ENCODE assay signal across 8 mouse cellular contexts in the genomic region with DNA sequence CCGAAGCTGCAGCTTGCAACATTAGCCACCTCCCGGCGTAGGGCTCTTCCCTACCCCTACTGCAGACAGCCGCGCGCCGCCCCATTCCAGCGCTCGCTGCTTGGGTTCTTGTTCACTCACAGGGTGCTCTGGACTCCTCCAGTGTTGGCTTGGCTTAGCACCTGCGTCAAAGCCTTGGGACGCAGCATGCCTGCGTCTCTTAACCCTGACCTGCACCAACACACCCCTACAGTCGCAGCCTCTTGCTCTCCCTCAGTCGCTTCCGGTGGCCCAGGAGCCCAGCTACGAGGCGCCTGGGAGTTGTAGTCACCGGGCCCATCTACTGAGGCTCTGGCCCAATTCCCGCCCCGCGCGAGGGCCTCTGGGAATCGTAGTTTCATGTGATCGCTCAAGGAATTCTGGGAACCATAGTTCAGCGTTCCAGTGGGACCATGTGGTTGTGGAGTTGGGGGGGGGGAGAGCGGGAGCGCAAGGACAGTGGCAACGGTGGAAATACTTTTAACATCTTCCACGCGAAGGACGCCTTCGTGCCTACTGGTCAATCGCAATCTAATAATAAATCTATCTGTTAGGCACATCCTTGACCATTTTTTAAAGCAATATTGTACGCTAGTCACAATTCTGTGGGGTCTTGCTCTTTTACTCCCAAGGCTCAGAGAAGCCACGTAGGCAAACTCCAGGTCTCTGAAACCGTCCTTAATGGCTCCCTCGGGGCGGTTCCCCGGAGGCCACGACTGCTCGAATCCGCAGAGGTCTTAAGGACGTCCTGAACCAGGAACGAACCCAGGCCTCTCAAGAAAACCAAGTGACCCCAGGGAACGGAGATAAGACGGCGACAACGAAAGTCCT. TPM values are rescaled to one million over a fixed set of nuclear protein-coding genes. Genes with fewer than 3 reads are reported as not detected.
DNase-seq lines count a peak whose midpoint lies in the region; ATAC-seq lines count a peak whose summit lies in the region.

A gene (minus strand): TSS at position 399 of the 849 bp plus-strand sequence.

- DNase-seq in R1 (ENCODE audit: low read depth, low spot score), result peak; percentile 99
- DNase-seq in cerebellum, postnatal 25 days, result peak; percentile 98 to 99
- DNase-seq in frontal cortex, postnatal 25 days (ENCODE audit: low spot score in 2 of 2), result peak; percentile 95 to 96
- DNase-seq in hindbrain, embryonic 14.5 days (ENCODE audit: low spot score), result peak; percentile 98
- DNase-seq in layer of hippocampus, postnatal 36 days, result peak; percentile 98
- peak; percentile 99 for DNase-seq in lung, postnatal 36 days
- peak; percentile 99 for DNase-seq in retina, postnatal 1 day
- DNase-seq in urinary bladder, adult 18-20 months (ENCODE audit: low spot score in 2 of 2), result peak; percentile 92 to 98

- H3K4me2 ChIP-seq in hindbrain, embryonic 14.5 days (replicated peaks), result peak within 1 kb of the TSS; percentile 80

- H3K4me3 ChIP-seq in hindbrain, embryonic 14.5 days (replicated peaks; ENCODE audit: low read length), result peak within 1 kb of the TSS; percentile 76

- peak within 1 kb of the TSS; percentile 76 for H3K9ac ChIP-seq in hindbrain, embryonic 14.5 days

- peak; percentile 91 for ATAC-seq in hindbrain, embryonic 14.5 days (ENCODE audit: low FRiP score)

- H3K4me1 ChIP-seq in hindbrain, embryonic 14.5 days (replicated peaks; ENCODE audit: control insufficient read depth, insufficient read depth, low read length), result peaks cover 17% of the 10 kb centered on the region

- H3K9me3 ChIP-seq in hindbrain, embryonic 14.5 days (ENCODE audit: control insufficient read depth, low read length), result no peaks in the 10 kb centered on the region

- peaks cover 27% of the 10 kb centered on the region for H3K36me3 ChIP-seq in hindbrain, embryonic 14.5 days (replicated peaks; ENCODE audit: control insufficient read depth, insufficient read depth)

- no peaks in the 10 kb centered on the region for H3K27me3 ChIP-seq in hindbrain, embryonic 14.5 days (ENCODE audit: control insufficient read depth, insufficient read depth, low read length)

- under 1% methylated on average over 48 of the region's 48 CpGs for WGBS in hindbrain, embryonic 14.5 days

- peak within 1 kb of the TSS; percentile 91 for H3K27ac ChIP-seq in hindbrain, embryonic 14.5 days

RNA-seq across cellular contexts. Expression of the gene that starts here (rescaled TPM):
- polyA plus RNA-seq in hindbrain, embryonic 14.5 days (2014; fragmentation: Nextera tagmentation; extraction: Ambion mirVana), result 102 and 107 TPM in 2 replicates
- total RNA-seq in layer of hippocampus, postnatal 36 days (2021), result 100 to 1,000 TPM in 1 of 2 experiments, 10 to 100 TPM in 1; 91.0 to 111 TPM

Comparison
In these comparisons a context has a peak if more than half of its experiments do, and no peak if none do; other contexts are left out.
1. Peak in every context shown above with its lines: DNase-seq, ATAC-seq, H3K4me3 ChIP-seq and H3K27ac ChIP-seq.